Mouse (Mus musculus): ENCODE results near the gene Wdr63. TPM values are rescaled to one million over a fixed set of nuclear protein-coding genes. Genes with fewer than 3 reads are reported as not detected.
"Not testable (repeated sequence)": the region's sequence is repeated elsewhere in the genome, so short reads cannot be mapped to it uniquely, and the experiment has no call there.

Wdr63 gene
- total RNA-seq, 1 experiment from 2014 or later, result 0.33 TPM

DNA sequence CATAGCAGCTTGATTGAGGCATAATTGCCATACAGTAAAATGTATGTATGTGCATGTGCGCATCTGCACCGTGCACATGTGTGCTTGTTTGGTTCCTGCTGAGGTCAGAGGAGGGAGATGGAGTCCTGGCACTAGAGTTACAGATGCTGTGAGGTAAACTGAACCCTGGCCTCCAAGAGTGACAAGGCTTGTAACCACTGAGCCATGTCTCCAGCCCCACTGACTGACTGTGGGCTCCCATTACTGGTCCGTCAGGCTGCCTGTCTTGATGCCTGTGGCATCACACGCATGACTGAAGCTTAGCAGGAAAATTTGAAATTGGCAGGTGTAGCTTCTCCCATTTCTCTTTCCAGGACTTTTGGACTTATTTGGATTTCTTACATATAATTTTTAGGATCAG is 97.2 kb downstream of the Wdr63 start:
- DNase-seq, result no peak

- DNase-seq, result peak; percentile 65
Measured at GRCm38 (mm10) chr3:146009859-146010645, 97.9 kb downstream of the Wdr63 start.

GRCm38 (mm10) chr3:146007872-146008271 is 100.1 kb downstream of the Wdr63 start:
- DNase-seq, result no peak

GRCm38 (mm10) chr3:146004347-146005051 is 103.4 kb downstream of the Wdr63 start:
- no peak for DNase-seq

- not testable (repeated sequence) for DNase-seq
Measured at GRCm38 (mm10) chr3:145996539-145996938, 111.4 kb downstream of the Wdr63 start.

DNA sequence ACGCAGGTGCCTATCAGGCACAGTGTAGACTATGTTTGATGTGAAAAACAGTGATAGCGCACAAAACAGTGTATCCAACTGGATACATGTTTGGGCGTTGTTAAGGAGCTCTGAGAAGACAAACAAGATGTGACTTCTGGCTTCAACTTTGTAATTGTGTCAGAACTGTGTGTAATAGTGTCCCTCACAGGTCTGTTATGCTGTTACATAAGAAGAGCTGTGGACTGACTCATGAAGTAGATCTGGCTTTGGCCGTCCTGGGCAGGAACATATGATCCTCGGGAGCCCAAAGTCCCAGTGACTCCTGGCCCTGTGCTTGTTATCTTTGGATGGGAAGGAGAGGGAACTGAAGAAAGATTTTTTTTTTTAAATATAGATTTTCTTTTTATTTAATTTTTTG is 112.4 kb downstream of the Wdr63 start:
- DNase-seq, result peak; percentile 36

GRCm38 (mm10) chr3:145993481-145994201 is 114.3 kb downstream of the Wdr63 start:
- DNase-seq, result no peak

DNA sequence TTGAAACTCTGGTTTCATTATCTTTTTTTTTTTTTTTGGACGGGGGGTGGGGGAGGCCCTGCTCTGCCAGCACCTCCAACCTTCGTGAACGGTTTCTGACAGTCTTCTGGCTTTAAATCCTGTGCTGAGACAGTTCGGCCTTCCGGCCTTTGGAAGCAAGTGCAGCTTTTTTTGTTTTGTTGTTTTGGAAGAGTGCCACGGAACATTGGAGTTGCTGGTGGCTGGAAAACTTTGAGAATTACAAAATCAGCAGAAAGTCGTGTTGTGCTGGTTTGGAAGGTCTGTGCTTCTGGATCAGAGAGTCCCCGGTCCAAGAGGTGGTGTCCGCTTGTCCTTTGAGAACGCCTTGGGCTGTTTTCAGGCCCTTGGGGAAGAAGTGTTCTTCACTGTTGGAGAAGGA is 115.1 kb downstream of the Wdr63 start:
- DNase-seq, result peak; percentile 77

- no peak for DNase-seq
Measured at GRCm38 (mm10) chr3:145991976-145992730, 115.8 kb downstream of the Wdr63 start.

- DNase-seq, result no peak
Measured at GRCm38 (mm10) chr3:145991130-145991529, 116.8 kb downstream of the Wdr63 start.

Other genes starting within 250 kb of the Wdr63 start
- 25.7 and 26.0 TPM in 2 replicates for gene Bcl10, start 185.3 kb downstream of the Wdr63 start, total RNA-seq (2021)
- gene 2410004B18Rik, start 170.1 kb downstream of the Wdr63 start, total RNA-seq (2021), result 22.2 and 30.6 TPM in 2 replicates
- gene Syde2, start 120.3 kb downstream of the Wdr63 start, total RNA-seq (2021), result 4.9 and 7.2 TPM in 2 replicates
- 1.3 TPM in 1 of 2 replicates, not detected in the other for gene Mcoln3, start 9.3 kb upstream of the Wdr63 start, total RNA-seq (2021)
- gene Mcoln2, start 41.7 kb upstream of the Wdr63 start, total RNA-seq (2021), result 0.15 and 3.7 TPM in 2 replicates
- gene Lpar3, start 112.8 kb upstream of the Wdr63 start, total RNA-seq (2021), result 0.30 and 0.41 TPM in 2 replicates

All from adrenal gland, postnatal 14 days (tissue).